Mouse (Mus musculus): ENCODE results near the gene H2afx. TPM values are rescaled to one million over a fixed set of nuclear protein-coding genes. Genes with fewer than 3 reads are reported as not detected.

Gene H2afx
- total and polyA plus RNA-seq, 3 experiments = 89.6 to 828 TPM; not detected in 1

GRCm38 (mm10) chr9:44347621-44348020 is 13.1 kb downstream of the H2afx start:
- H3K9ac ChIP-seq (ENCODE audit: control insufficient read depth, low read depth, low read length, poor library complexity, severe bottlenecking) = no peak overlapping the region
- TF ChIP-seq USF1 (IDR thresholded peaks at IDR 0.05; ENCODE audit: low read depth, low read length) = no peak
- TF ChIP-seq SMC3 (IDR thresholded peaks at IDR 0.05; ENCODE audit: low read depth, low read length) = no peak
- TF ChIP-seq TCF12 (IDR thresholded peaks at IDR 0.05; ENCODE audit: low read depth, low read length) = no peak
- TF ChIP-seq RCOR1 (IDR thresholded peaks at IDR 0.05; ENCODE audit: low read depth, low read length) = no peak
- no peak for TF ChIP-seq SIN3A (IDR thresholded peaks at IDR 0.05; ENCODE audit: low read length)
- no peak for TF ChIP-seq MEF2A (IDR thresholded peaks at IDR 0.05; ENCODE audit: extremely low read depth, insufficient replicate concordance, low read depth, low read length, poor library complexity, severe bottlenecking)
- no peak for TF ChIP-seq MXI1 (IDR thresholded peaks at IDR 0.05; ENCODE audit: low read depth, low read length)
- TF ChIP-seq MYB (IDR thresholded peaks at IDR 0.05; ENCODE audit: low read depth, low read length) = no peak
- TF ChIP-seq POLR2AphosphoS2 (IDR thresholded peaks at IDR 0.05; ENCODE audit: low read length) = no peak
- no peak for TF ChIP-seq GATA1 (IDR thresholded peaks at IDR 0.05; ENCODE audit: low read depth, low read length)
- no peak for TF ChIP-seq UBTF (IDR thresholded peaks at IDR 0.05; ENCODE audit: borderline replicate concordance, insufficient read depth, low read depth, low read length)
- TF ChIP-seq USF2 (IDR thresholded peaks at IDR 0.05; ENCODE audit: borderline replicate concordance in 1 of 2, insufficient read depth in 1 of 2, low read depth in 1 of 2, low read length in 2 of 2) = no peak
- H3K79me2 ChIP-seq (ENCODE audit: control insufficient read depth, insufficient read depth, low read length, poor library complexity) = peaks cover 3% of the 10 kb centered on the region
- H3K36me3 ChIP-seq (ENCODE audit: control insufficient read depth in 1 of 2, insufficient read depth in 2 of 2, low read length in 2 of 2) = peaks cover 10% of the 10 kb centered on the region in 2 experiments
- H3K27ac ChIP-seq (ENCODE audit: control insufficient read depth, low read depth, low read length) = no peak overlapping the region
- H3K4me3 ChIP-seq (ENCODE audit: control insufficient read depth in 1 of 2, insufficient read depth in 1 of 2, low read depth in 2 of 2, low read length in 2 of 2) = no peak overlapping the region
- no peaks in the 10 kb centered on the region for H3K27me3 ChIP-seq (ENCODE audit: control insufficient read depth in 1 of 2, insufficient read depth in 2 of 2, low read length in 2 of 2)
- no peaks in the 10 kb centered on the region for H3K9me3 ChIP-seq (replicated peaks; ENCODE audit: insufficient read depth, low read length)
- H3K4me1 ChIP-seq (ENCODE audit: control insufficient read depth in 1 of 2, insufficient read depth in 2 of 2, low read length in 2 of 2) = peaks cover 1 to 8% of the 10 kb centered on the region in 2 experiments
- DNase-seq (ENCODE audit: low read depth, low spot score) = no peak

GRCm38 (mm10) chr9:44348546-44348945 is 14.1 kb downstream of the H2afx start:
- peak; percentile 52 for DNase-seq (ENCODE audit: low read depth, low spot score)
- Histone ChIP-seq H3K9me3 (replicated peaks; ENCODE audit: insufficient read depth, low read length) (no peaks in the 10 kb centered on the region), H3K27me3 (ENCODE audit: control insufficient read depth in 1 of 2, insufficient read depth in 2 of 2, low read length in 2 of 2) (no peaks in the 10 kb centered on the region), H3K27ac (ENCODE audit: control insufficient read depth, low read depth, low read length) (no peak overlapping the region), H3K79me2 (ENCODE audit: control insufficient read depth, insufficient read depth, low read length, poor library complexity) (no peaks in the 10 kb centered on the region; the same call in 1 of the 2 replicates), H3K4me3 (ENCODE audit: control insufficient read depth in 1 of 2, insufficient read depth in 1 of 2, low read depth in 2 of 2, low read length in 2 of 2) (no peak overlapping the region), H3K36me3 (ENCODE audit: control insufficient read depth in 1 of 2, insufficient read depth in 2 of 2, low read length in 2 of 2) (peaks cover 6 to 10% of the 10 kb centered on the region in 2 experiments), H3K4me1 (ENCODE audit: control insufficient read depth in 1 of 2, insufficient read depth in 2 of 2, low read length in 2 of 2) (0 out of 4 replicates have a peak, but pooled peaks cover 0 to 4% of the 10 kb centered on the region in 2 experiments), H3K9ac (ENCODE audit: control insufficient read depth, low read depth, low read length, poor library complexity, severe bottlenecking) (no peak overlapping the region)
- peak in 2 of 3 experiments; percentile 34 to 36; a peak in 3 of 6 replicates for TF ChIP-seq CTCF (IDR thresholded peaks at IDR 0.05 in 2 of 3, conservative IDR thresholded peaks at IDR 0.05 in 1 of 3; ENCODE audit: control insufficient read depth in 1 of 3, insufficient read depth in 1 of 3, low read depth in 2 of 3, low read length in 3 of 3, poor library complexity in 1 of 3, severe bottlenecking in 1 of 3)
- no peak for TF ChIP-seq NELFE (IDR thresholded peaks at IDR 0.05; ENCODE audit: low read depth, low read length)
- no peak for TF ChIP-seq ZC3H11A (IDR thresholded peaks at IDR 0.05; ENCODE audit: low read depth, low read length)
- no peak for TF ChIP-seq EP300 (IDR thresholded peaks at IDR 0.05; ENCODE audit: low read depth in 1 of 2, low read length in 2 of 2)
- TF ChIP-seq GATA1 (IDR thresholded peaks at IDR 0.05; ENCODE audit: low read depth, low read length) = no peak
- no peak for TF ChIP-seq TBP (IDR thresholded peaks at IDR 0.05; ENCODE audit: low read depth, low read length)
- peak; percentile 12; the same call in 1 of the 2 replicates for TF ChIP-seq SMC3 (IDR thresholded peaks at IDR 0.05; ENCODE audit: low read depth, low read length)
- no peak for TF ChIP-seq KAT2A (conservative IDR thresholded peaks at IDR 0.05; ENCODE audit: low read depth, low read length)

Measured in MEL (cell line).